Mouse (Mus musculus) C2C12 (cell line): ENCODE results near the gene Ttc12.

Source experiments
- CEBPB ChIP-seq: IDR thresholded peaks from one replicate; pipeline ENCODE4 v1.6.1; 2011; ENCODE audit warnings: low read depth, mild to moderate bottlenecking, control low read depth, moderate library complexity
- CTCF ChIP-seq: IDR thresholded peaks from one replicate; pipeline ENCODE4 v1.5.1; 2011; ENCODE audit not compliant: control insufficient read depth, insufficient read depth, insufficient read length
- FOSL1 ChIP-seq: IDR thresholded peaks from one replicate; pipeline ENCODE4 v1.8.0; 2011; ENCODE audit warnings: mild to moderate bottlenecking, low read length; ENCODE audit not compliant: poor library complexity, insufficient read depth, severe bottlenecking
- MAX ChIP-seq: IDR thresholded peaks from one replicate; pipeline ENCODE4 v1.6.1; 2011; ENCODE audit warnings: mild to moderate bottlenecking, control low read depth
- MYOD1 ChIP-seq: IDR thresholded peaks from one replicate; pipeline ENCODE4 v1.6.1; 2011; ENCODE audit warnings: low read depth; ENCODE audit not compliant: control insufficient read depth, insufficient read length

DNA sequence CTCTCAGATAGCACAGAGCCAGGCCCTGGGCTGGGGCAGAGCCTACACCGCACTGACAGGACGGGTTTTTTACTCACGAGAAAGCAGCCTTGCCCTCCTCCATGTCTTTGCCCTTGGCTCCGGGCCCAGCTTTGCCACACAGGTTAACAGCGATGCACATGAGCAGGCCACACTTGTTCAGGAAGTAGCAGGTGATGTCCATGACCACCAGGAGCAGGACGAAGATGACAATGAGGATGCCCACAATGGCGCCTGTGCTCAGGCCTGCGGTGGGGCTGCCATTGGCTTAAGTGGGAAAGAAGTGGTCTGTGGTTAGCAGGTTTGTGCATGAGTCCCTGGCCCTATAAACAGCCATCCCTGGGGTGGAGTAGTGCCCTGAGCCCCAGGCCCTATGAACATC lies 23.6 kb upstream of the Ttc12 start:
- TF ChIP-seq CTCF (no peak), MAX (no peak), FOSL1 (no peak), CEBPB (no peak), MYOD1 (no peak)
